Mouse (Mus musculus): Measurements from ENCODE around the gene Foxo1.

DNA sequence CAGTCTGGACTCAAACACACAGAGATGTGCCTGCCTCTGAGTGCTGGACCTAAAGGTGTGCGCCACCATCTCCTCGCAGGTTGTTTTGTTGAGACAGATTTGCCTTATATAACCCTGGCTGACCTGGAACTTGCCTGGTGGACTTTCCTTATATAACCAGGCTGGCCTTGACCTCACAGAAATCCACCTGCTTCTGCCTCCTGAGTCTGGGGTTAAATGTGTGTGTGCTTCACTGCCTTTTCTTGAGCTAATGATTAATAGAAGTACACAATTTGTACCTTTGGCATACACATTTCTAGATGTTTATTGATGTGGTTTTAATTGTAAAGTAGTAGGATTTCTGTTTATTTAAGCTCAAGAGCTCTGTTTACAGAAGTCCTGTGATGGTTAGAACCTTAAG lies 22.7 kb downstream of the Foxo1 start:
- TF ChIP-seq CTCF (IDR thresholded peaks at IDR 0.05; ENCODE audit: low read depth), result no peak
- no peak for TF ChIP-seq EP300 (IDR thresholded peaks at IDR 0.05; ENCODE audit: low read depth)
